7 mouse cellular contexts compared by ENCODE assay signal in the genomic region with DNA sequence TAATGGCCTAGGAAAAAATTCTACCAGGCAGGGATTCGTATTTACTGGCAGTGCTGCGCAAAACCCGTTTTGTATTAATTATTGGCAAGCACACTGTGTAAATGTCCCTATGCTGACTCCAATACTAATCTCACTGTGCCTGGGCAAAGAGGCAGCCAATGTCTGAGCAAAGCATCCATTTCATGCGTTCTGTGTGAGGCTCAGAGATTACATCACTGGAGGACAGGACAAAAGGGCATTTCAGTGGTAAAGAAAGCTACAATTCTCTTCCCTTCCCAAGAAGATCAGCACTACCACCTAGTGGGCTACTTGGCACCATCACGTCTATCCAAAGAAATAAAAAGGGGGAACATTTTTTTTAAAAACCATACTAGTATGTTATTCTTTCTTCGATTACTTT.
DNase-seq lines count a peak whose midpoint lies in the region; ATAC-seq and TF ChIP-seq lines count a peak whose summit lies in the region.

No protein-coding gene starts in this region.

- TF ChIP-seq CTCF in layer of hippocampus, adult 2 months (conservative IDR thresholded peaks at IDR 0.05), result peak; percentile 79

- H3K4me3 ChIP-seq in neural tube, embryonic 11.5 days (ENCODE audit: low read depth, low read length), result no peak overlapping the region
- 0 out of 2 replicates have a peak overlapping the region, but pooled peaks have one; percentile 17 for H3K4me3 ChIP-seq in layer of hippocampus, adult 2 months

- ATAC-seq in neural tube, embryonic 11.5 days (ENCODE audit: insufficient read depth, low FRiP score, low TSS enrichment), result peak; percentile 85

- H3K4me2 ChIP-seq in neural tube, embryonic 11.5 days (ENCODE audit: low read depth), result no peak overlapping the region

- no peaks in the 10 kb centered on the region for H3K27me3 ChIP-seq in neural tube, embryonic 11.5 days (ENCODE audit: control insufficient read depth, insufficient read depth, low read length)

- H3K36me3 ChIP-seq in neural tube, embryonic 11.5 days (ENCODE audit: control insufficient read depth, insufficient read depth, low read length), result no peaks in the 10 kb centered on the region

- H3K27ac ChIP-seq in neural tube, embryonic 11.5 days (ENCODE audit: low read depth, low read length), result no peak overlapping the region
- H3K27ac ChIP-seq in layer of hippocampus, adult 2 months, result peak overlapping the region; percentile 71

- DNase-seq in neural tube, embryonic 11.5 days (ENCODE audit: low spot score), result peak; percentile 26
- DNase-seq in neural tube, embryonic 10.5 days (ENCODE audit: extremely low spot score, low spot score), result no peak
- peak; percentile 20 for DNase-seq in embryo, embryonic 9.5 days (ENCODE audit: extremely low spot score)
- peak; percentile 24 to 60 for DNase-seq in layer of hippocampus, adult 2 months (ENCODE audit: low spot score in 2 of 2)
- DNase-seq in retina, postnatal 7 days (ENCODE audit: low read depth, low spot score), result peak; percentile 25
- no peak for DNase-seq in urinary bladder, postnatal 10 days (ENCODE audit: low spot score)
- no peak for DNase-seq in adrenal gland, adult (ENCODE audit: inconsistent age in 2 of 2, low spot score in 1 of 2)

- no peak overlapping the region for H3K9ac ChIP-seq in neural tube, embryonic 11.5 days (ENCODE audit: low read length)

- H3K4me1 ChIP-seq in neural tube, embryonic 11.5 days (ENCODE audit: control insufficient read depth, insufficient read depth, low read length), result no peaks in the 10 kb centered on the region

- no peaks in the 10 kb centered on the region for H3K9me3 ChIP-seq in neural tube, embryonic 11.5 days (ENCODE audit: control insufficient read depth, low read length)

- WGBS in neural tube, embryonic 11.5 days, result 63% methylated on average over 6 of the region's 6 CpGs

Comparison
In these comparisons a context has a peak if more than half of its experiments do, and no peak if none do; other contexts are left out.
1. DNase-seq: peak in neural tube, embryonic 11.5 days (single experiment), embryo, embryonic 9.5 days (single experiment), layer of hippocampus, adult 2 months (2 of 2) and retina, postnatal 7 days (single experiment); none in neural tube, embryonic 10.5 days (single experiment), urinary bladder, postnatal 10 days (single experiment) and adrenal gland, adult (0 of 2).